Mouse (Mus musculus) layer of hippocampus, adult 8-10 months (tissue): ENCODE data around the gene Bnc2. TPM values are rescaled to one million over a fixed set of nuclear protein-coding genes. Genes with fewer than 3 reads are reported as not detected.

Experiments used
- DNase-seq, 2 experiments: peaks; one replicate each; pipeline ENCODE4 v3.0.0; 2022; ENCODE audit warnings: low spot score in 2 of 2
- total RNA-seq, 4 experiments: library from RNA; stranded (reverse); gene quantifications; 2 replicates each; pipeline ENCODE4 v1.2.4; 2022

Bnc2 gene
- total RNA-seq, 4 experiments from 2014 or later: 1.2 to 2.2 (median 1.3) TPM

GRCm38 (mm10) chr4:84330509-84330908 is 344.6 kb downstream of the Bnc2 start:
- DNase-seq: no peak

GRCm38 (mm10) chr4:84329651-84330050 is 345.4 kb downstream of the Bnc2 start:
- no peak for DNase-seq

- no peak for DNase-seq
These were observed 350.7 kb downstream of the Bnc2 start for GRCm38 (mm10) chr4:84324371-84324770.

GRCm38 (mm10) chr4:84321598-84321997 is 353.5 kb downstream of the Bnc2 start:
- DNase-seq: no peak

- no peak for DNase-seq
These were observed 357.7 kb downstream of the Bnc2 start for GRCm38 (mm10) chr4:84317421-84317820.

- DNase-seq: no peak
These were observed 363.7 kb downstream of the Bnc2 start for GRCm38 (mm10) chr4:84311371-84311770.

GRCm38 (mm10) chr4:84310851-84311250 is 364.2 kb downstream of the Bnc2 start:
- DNase-seq: no peak

GRCm38 (mm10) chr4:84308226-84308862 is 366.7 kb downstream of the Bnc2 start:
- DNase-seq: no peak

GRCm38 (mm10) chr4:84306928-84307606 is 368.0 kb downstream of the Bnc2 start:
- no peak for DNase-seq

GRCm38 (mm10) chr4:84302949-84303348 is 372.1 kb downstream of the Bnc2 start:
- no peak for DNase-seq

- no peak for DNase-seq
These were observed 389.9 kb downstream of the Bnc2 start for GRCm38 (mm10) chr4:84285153-84285552.

- no peak for DNase-seq
These were observed 392.4 kb downstream of the Bnc2 start for GRCm38 (mm10) chr4:84282651-84283050.

GRCm38 (mm10) chr4:84278156-84278555 is 396.9 kb downstream of the Bnc2 start:
- DNase-seq: no peak

- DNase-seq: no peak
These were observed 399.0 kb downstream of the Bnc2 start for GRCm38 (mm10) chr4:84276081-84276480.

- DNase-seq: no peak
These were observed 400.9 kb downstream of the Bnc2 start for GRCm38 (mm10) chr4:84274158-84274557.

- DNase-seq: no peak
These were observed 402.2 kb downstream of the Bnc2 start for GRCm38 (mm10) chr4:84272867-84273266.

- DNase-seq: no peak
These were observed 405.2 kb downstream of the Bnc2 start for GRCm38 (mm10) chr4:84269845-84270244.

- no peak for DNase-seq
These were observed 427.7 kb downstream of the Bnc2 start for GRCm38 (mm10) chr4:84247356-84247755.

GRCm38 (mm10) chr4:84232346-84232745 is 442.7 kb downstream of the Bnc2 start:
- no peak for DNase-seq

GRCm38 (mm10) chr4:84231251-84231650 is 443.8 kb downstream of the Bnc2 start:
- DNase-seq: no peak

- DNase-seq: no peak
These were observed 445.7 kb downstream of the Bnc2 start for GRCm38 (mm10) chr4:84229189-84229960.

GRCm38 (mm10) chr4:84228551-84228950 is 446.5 kb downstream of the Bnc2 start:
- no peak for DNase-seq
